8 mouse cellular contexts compared by ENCODE assay signal in the genomic region with DNA sequence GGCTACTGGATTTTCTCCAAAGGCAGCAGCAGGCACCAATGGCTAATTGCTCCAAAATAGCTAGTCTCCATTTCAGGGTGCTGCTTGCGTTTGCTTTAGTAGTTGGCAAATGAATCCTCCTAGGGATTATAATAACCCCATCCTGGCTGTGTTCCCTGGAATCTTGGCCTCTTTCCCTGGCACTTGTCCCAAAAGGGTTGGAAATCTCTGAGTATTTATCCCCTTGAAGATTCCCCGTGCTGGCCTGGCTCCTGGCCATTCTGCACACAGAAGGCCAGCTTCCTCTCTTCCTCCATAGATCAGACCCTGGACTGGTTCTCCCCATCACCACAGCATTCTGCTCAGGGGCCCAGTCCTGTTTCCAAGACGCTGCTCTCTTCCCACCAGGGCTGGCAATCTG.
DNase-seq lines count a peak whose midpoint lies in the region; ATAC-seq lines count a peak whose summit lies in the region.

No protein-coding gene starts in this region.

- WGBS in kidney, embryonic 15.5 days: 48% methylated on average over 3 of the region's 3 CpGs

- no peak overlapping the region for H3K9ac ChIP-seq in kidney, embryonic 15.5 days

- H3K9me3 ChIP-seq in kidney, embryonic 15.5 days (replicated peaks): no peaks in the 10 kb centered on the region

- no peak for ATAC-seq in kidney, embryonic 15.5 days (replicated peaks; ENCODE audit: low FRiP score)

- H3K27me3 ChIP-seq in kidney, embryonic 15.5 days: 0 out of 2 replicates have a peak, but pooled peaks cover 5% of the 10 kb centered on the region

- no peak overlapping the region for H3K4me3 ChIP-seq in kidney, embryonic 15.5 days (replicated peaks)

- peaks cover 16% of the 10 kb centered on the region for H3K4me1 ChIP-seq in kidney, embryonic 15.5 days

- H3K27ac ChIP-seq in kidney, embryonic 15.5 days: no peak overlapping the region

- DNase-seq in kidney, adult 18-20 months: peak; percentile 89
- DNase-seq in cerebellum, adult 9-10 months: peak; percentile 86
- DNase-seq in gastrocnemius, postnatal 25 days: peak; percentile 37
- DNase-seq in kidney, postnatal 14 days: peak; percentile 89
- DNase-seq in lung, adult 18-20 months: peak; percentile 70
- peak; percentile 76 for DNase-seq in right cerebral cortex, postnatal 25 days
- no peak for DNase-seq in embryo, embryonic 9.5 days (ENCODE audit: extremely low spot score)

- no peak overlapping the region for H3K4me2 ChIP-seq in kidney, embryonic 15.5 days

- H3K36me3 ChIP-seq in kidney, embryonic 15.5 days: no peaks in the 10 kb centered on the region
